Mouse (Mus musculus): ENCODE results near the gene Ehbp1l1. TPM values are rescaled to one million over a fixed set of nuclear protein-coding genes. Genes with fewer than 3 reads are reported as not detected.

The Ehbp1l1 gene
- polyA plus RNA-seq, 1 experiment from 2014 or later: 43.4 TPM

DNA sequence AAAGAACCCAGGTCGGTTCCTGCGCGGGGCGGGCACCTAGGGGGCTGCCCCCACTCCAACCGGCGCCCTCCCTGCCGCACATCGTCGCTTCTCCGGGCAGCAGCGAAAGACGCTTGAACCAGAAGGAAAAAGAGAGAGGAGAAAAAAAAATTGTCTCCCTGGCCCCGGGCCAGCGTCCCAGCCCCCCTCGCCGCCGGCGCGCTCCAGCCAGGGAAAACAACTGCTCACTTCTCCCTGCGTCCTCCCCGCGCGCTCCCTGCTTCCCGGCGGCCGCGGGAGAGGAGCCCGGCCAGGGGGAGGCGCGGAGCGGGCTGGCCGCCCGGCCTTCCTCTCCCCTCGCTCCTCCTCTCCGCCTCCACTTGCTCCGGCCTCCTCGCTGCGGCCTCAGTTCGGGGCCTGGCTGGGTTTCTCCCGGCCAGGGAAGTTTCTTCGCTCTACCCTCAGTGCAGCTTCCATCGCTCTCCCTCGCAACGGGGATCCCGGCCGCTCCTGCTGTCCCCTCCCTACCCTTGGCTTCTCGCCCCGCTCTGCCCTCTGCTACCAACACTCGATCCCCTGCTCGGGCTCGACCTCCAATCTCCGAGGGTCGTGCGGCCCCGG is 15.6 kb upstream of the Ehbp1l1 start:
- H3K36me3 ChIP-seq (ENCODE audit: control insufficient read depth, insufficient read depth, low read length): no peaks in the 10 kb centered on the region
- WGBS: under 1% methylated on average over 28 of the region's 55 CpGs
- peaks cover 43% of the 10 kb centered on the region for H3K4me1 ChIP-seq (ENCODE audit: control insufficient read depth, insufficient read depth, low read length)
- H3K27me3 ChIP-seq (replicated peaks; ENCODE audit: control insufficient read depth, insufficient read depth, low read length): peaks cover 14% of the 10 kb centered on the region
- DNase-seq (ENCODE audit: low spot score) (peak; percentile 92), ATAC-seq (ENCODE audit: low read depth) (peak; percentile 89)
- H3K9me3 ChIP-seq (ENCODE audit: control insufficient read depth, low read length): no peaks in the 10 kb centered on the region
- H3K4me2 ChIP-seq (ENCODE audit: low read depth, low read length): peak overlapping the region; percentile 91
- H3K4me3 ChIP-seq (ENCODE audit: low read depth, low read length): peak overlapping the region; percentile 66
- H3K27ac ChIP-seq (replicated peaks; ENCODE audit: low read depth, low read length): peak overlapping the region; percentile 96
- H3K9ac ChIP-seq (ENCODE audit: low read depth, low read length): peak overlapping the region; percentile 86

DNA sequence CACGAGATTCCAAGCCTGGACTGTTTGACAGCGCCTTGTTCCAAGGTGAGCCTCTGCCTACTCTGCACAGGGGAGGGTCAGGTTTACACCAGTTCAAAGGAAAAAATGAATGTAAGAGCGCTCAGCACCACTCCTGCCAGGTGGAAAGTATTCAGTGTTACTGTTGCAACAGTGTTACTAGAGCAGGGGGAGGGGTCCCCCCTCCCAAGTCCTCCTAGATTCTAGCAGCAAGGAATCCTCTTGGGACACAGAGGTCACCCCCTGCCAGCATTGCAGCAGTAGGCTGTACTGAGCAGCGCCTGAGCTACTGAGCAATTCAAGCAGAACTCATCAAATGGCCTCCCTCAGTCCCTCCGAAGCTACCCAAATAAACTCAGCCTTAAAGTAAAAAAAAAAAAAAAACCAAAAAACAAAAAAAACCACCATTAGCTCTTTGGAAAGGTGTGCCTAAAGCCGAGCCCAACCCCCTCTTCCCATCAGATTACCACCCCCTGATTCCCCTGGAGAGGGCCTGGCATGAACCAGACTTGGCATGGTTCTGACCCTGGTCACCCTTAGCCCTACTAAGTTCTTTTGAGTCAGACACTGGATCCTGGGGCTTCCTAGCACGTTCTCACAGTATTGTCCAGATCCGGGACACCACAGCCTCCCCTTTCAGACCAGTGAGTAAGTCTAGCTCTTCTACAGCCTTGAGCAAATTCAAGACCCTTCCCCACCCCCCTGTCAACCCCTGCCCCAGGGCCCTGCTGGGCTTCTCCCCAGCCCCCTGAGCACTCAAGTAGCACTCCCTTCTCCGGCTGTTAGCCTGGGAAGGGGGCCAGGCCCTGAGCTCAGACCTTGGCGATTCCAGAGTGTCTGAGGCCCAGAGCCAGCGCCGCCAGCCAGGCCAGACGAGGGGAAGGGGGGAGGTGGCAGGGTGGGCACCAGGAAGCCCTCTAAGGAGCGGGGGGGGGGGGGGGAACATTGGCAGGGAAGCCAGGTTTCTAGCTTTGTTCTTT is 14.5 kb upstream of the Ehbp1l1 start, which contains the start of gene Ltbp3:
Gene Ltbp3 (plus strand): TSS at position 585 of the 998 bp plus-strand sequence.
- WGBS: 14% methylated on average over 11 of the region's 14 CpGs
- Histone ChIP-seq H3K4me3 (ENCODE audit: low read depth, low read length) (peak within 1 kb of the TSS; percentile 66), H3K27ac (replicated peaks; ENCODE audit: low read depth, low read length) (peak within 1 kb of the TSS; percentile 96), H3K27me3 (replicated peaks; ENCODE audit: control insufficient read depth, insufficient read depth, low read length) (peaks cover 5% of the 10 kb centered on the region), H3K36me3 (ENCODE audit: control insufficient read depth, insufficient read depth, low read length) (no peaks in the 10 kb centered on the region), H3K4me1 (ENCODE audit: control insufficient read depth, insufficient read depth, low read length) (peaks cover 36% of the 10 kb centered on the region), H3K9ac (ENCODE audit: low read depth, low read length) (peak within 1 kb of the TSS; percentile 86), H3K9me3 (ENCODE audit: control insufficient read depth, low read length) (no peaks in the 10 kb centered on the region), H3K4me2 (ENCODE audit: low read depth, low read length) (peak within 1 kb of the TSS; percentile 91)
- DNase-seq (ENCODE audit: low spot score) (peak; percentile 86), ATAC-seq (ENCODE audit: low read depth) (peak; percentile 70)

GRCm38 (mm10) chr19:5739446-5739845 is 13.3 kb upstream of the Ehbp1l1 start:
- H3K27ac ChIP-seq (replicated peaks; ENCODE audit: low read depth, low read length): no peak overlapping the region
- no peak for DNase-seq (ENCODE audit: low spot score)

GRCm38 (mm10) chr19:5734325-5734724 is 8.2 kb upstream of the Ehbp1l1 start:
- 0 out of 2 replicates have a peak, but pooled peaks cover 7% of the 10 kb centered on the region for H3K4me1 ChIP-seq (ENCODE audit: control insufficient read depth, insufficient read depth, low read length)
- H3K27me3 ChIP-seq (replicated peaks; ENCODE audit: control insufficient read depth, insufficient read depth, low read length): no peaks in the 10 kb centered on the region
- DNase-seq (ENCODE audit: low spot score): no peak
- no peak overlapping the region for H3K4me3 ChIP-seq (ENCODE audit: low read depth, low read length)
- WGBS: 80% methylated on average over 9 of the region's 9 CpGs
- peaks cover 5% of the 10 kb centered on the region; the same call in 1 of the 2 replicates for H3K36me3 ChIP-seq (ENCODE audit: control insufficient read depth, insufficient read depth, low read length)
- ATAC-seq (ENCODE audit: low read depth): no peak
- H3K9ac ChIP-seq (ENCODE audit: low read depth, low read length): no peak overlapping the region
- no peak overlapping the region for H3K27ac ChIP-seq (replicated peaks; ENCODE audit: low read depth, low read length)
- H3K4me2 ChIP-seq (ENCODE audit: low read depth, low read length): no peak overlapping the region
- no peaks in the 10 kb centered on the region for H3K9me3 ChIP-seq (ENCODE audit: control insufficient read depth, low read length)

More at GRCm38 (mm10) chr19:5739446-5739845, 13.3 kb upstream of the Ehbp1l1 start:
- Histone ChIP-seq H3K9me3 (ENCODE audit: control insufficient read depth, low read length) (no peaks in the 10 kb centered on the region), H3K36me3 (ENCODE audit: control insufficient read depth, insufficient read depth, low read length) (no peaks in the 10 kb centered on the region), H3K9ac (ENCODE audit: low read depth, low read length) (no peak overlapping the region), H3K4me1 (ENCODE audit: control insufficient read depth, insufficient read depth, low read length) (peaks cover 31% of the 10 kb centered on the region), H3K4me2 (ENCODE audit: low read depth, low read length) (no peak overlapping the region), H3K27me3 (replicated peaks; ENCODE audit: control insufficient read depth, insufficient read depth, low read length) (no peaks in the 10 kb centered on the region), H3K4me3 (ENCODE audit: low read depth, low read length) (no peak overlapping the region)
- 40% methylated on average over 2 of the region's 2 CpGs for WGBS
- no peak for ATAC-seq (ENCODE audit: low read depth)

DNA sequence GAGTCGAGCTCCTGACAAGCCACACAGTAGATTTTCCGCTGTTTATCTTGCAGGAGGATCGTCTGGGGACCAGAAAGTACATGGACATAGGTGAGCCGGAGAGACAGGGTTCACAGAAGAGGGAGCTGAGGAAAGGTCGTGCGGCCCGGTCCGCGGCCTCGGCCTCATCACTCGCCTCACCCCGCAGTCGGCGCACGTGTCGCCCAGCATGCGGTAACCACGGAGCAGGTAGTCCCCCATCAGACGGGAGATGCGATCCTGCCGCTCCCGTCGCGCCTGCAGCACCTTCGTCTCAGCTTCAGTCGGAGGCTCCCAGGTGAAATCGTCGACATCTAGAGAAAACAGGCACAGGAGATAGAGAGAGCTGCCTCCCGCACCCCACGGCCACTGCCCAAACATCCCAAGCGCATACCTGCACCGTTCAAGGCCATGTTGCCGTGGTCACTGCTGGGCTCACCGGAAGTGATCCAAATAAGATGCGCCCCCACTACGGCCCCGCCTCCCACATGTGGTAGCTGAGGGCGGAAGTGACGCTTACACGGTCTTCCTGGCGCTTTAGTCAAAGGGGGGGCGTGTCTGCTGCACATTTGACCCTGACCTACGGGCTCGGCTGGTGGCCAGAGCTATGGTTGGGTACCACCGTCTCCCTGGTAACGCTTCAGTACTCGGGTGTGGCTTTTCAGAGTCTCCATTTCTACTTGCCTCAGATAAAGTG is 5.3 kb upstream of the Ehbp1l1 start:
- H3K4me1 ChIP-seq (ENCODE audit: control insufficient read depth, insufficient read depth, low read length): peaks cover 27% of the 10 kb centered on the region
- H3K4me3 ChIP-seq (ENCODE audit: low read depth, low read length): peak overlapping the region; percentile 98
- H3K9me3 ChIP-seq (ENCODE audit: control insufficient read depth, low read length): no peaks in the 10 kb centered on the region
- DNase-seq (ENCODE audit: low spot score) (peak; percentile 98), ATAC-seq (ENCODE audit: low read depth) (peak; percentile 84)
- no peak overlapping the region; the same call in 1 of the 2 replicates for H3K27ac ChIP-seq (replicated peaks; ENCODE audit: low read depth, low read length)
- H3K9ac ChIP-seq (ENCODE audit: low read depth, low read length): peak overlapping the region; percentile 73
- under 1% methylated on average over 40 of the region's 47 CpGs for WGBS
- H3K27me3 ChIP-seq (replicated peaks; ENCODE audit: control insufficient read depth, insufficient read depth, low read length): no peaks in the 10 kb centered on the region
- H3K4me2 ChIP-seq (ENCODE audit: low read depth, low read length): peak overlapping the region; percentile 93
- peaks cover 11% of the 10 kb centered on the region; the same call in 1 of the 2 replicates for H3K36me3 ChIP-seq (ENCODE audit: control insufficient read depth, insufficient read depth, low read length)

DNA sequence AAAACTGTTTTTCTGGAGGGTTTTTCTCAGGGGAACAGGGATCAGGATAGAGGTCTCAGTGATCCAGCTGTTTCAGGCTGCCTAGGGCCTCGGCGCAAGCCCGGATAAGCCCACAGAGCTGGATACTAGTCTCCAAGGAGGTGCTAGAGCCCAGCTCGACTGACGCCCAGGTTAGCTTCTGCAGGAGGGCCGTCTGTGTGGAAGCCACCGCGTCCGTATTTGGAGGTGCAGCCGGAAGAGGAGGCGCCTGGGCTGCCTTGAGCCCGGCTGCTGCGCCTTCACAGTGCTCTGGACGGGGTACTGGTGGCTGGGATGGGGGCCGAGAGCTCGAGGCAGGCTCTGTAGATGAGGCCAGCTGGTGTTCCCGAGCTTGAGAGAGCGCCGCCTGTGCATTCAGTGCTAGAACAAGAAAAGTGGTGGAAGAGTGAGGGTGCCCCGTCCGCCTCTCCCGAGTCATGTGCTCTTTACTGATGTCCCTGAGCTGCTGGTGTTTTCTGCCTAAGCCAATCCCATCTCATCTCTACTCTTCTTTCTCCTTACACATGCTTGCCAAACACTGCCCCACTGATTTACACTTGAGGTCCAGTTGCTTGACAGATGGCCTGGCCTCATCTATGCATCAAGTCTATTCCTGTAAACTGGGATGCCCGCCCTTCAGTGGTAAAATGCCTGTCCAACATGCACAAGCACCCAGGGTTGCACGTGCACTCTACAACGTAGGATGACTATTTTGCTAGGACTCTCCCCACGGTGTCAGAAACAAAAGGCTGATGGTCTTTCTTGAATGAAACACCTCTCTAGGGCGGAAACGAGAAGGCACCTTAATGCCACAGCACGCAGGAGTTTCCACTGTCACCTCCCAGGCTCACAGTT is 4.4 kb upstream of the Ehbp1l1 start:
- Histone ChIP-seq H3K27me3 (replicated peaks; ENCODE audit: control insufficient read depth, insufficient read depth, low read length) (no peaks in the 10 kb centered on the region), H3K27ac (replicated peaks; ENCODE audit: low read depth, low read length) (no peak overlapping the region), H3K36me3 (ENCODE audit: control insufficient read depth, insufficient read depth, low read length) (peaks cover 11% of the 10 kb centered on the region; the same call in 1 of the 2 replicates), H3K4me2 (ENCODE audit: low read depth, low read length) (peak overlapping the region; percentile 98), H3K4me1 (ENCODE audit: control insufficient read depth, insufficient read depth, low read length) (peaks cover 34% of the 10 kb centered on the region), H3K9me3 (ENCODE audit: control insufficient read depth, low read length) (no peaks in the 10 kb centered on the region), H3K9ac (ENCODE audit: low read depth, low read length) (peak overlapping the region; percentile 73), H3K4me3 (ENCODE audit: low read depth, low read length) (peak overlapping the region; percentile 98)
- DNase-seq (ENCODE audit: low spot score) (no peak), ATAC-seq (ENCODE audit: low read depth) (no peak)
- 72% methylated on average over 29 of the region's 29 CpGs for WGBS

- peak within 1 kb of the TSS; percentile 92 for H3K27ac ChIP-seq (replicated peaks; ENCODE audit: low read depth, low read length)
- peak within 1 kb of the TSS; percentile 98 for H3K4me3 ChIP-seq (ENCODE audit: low read depth, low read length)
- DNase-seq (ENCODE audit: low spot score) (peak; percentile 94), ATAC-seq (ENCODE audit: low read depth) (peak; percentile 84)
- H3K9ac ChIP-seq (ENCODE audit: low read depth, low read length): peak within 1 kb of the TSS; percentile 99
- peak within 1 kb of the TSS; percentile 98 for H3K4me2 ChIP-seq (ENCODE audit: low read depth, low read length)
- H3K9me3 ChIP-seq (ENCODE audit: control insufficient read depth, low read length): no peaks in the 10 kb centered on the region
- H3K27me3 ChIP-seq (replicated peaks; ENCODE audit: control insufficient read depth, insufficient read depth, low read length): no peaks in the 10 kb centered on the region
- 0% methylated on average over 31 of the region's 37 CpGs for WGBS
- H3K4me1 ChIP-seq (ENCODE audit: control insufficient read depth, insufficient read depth, low read length): peaks cover 38% of the 10 kb centered on the region
- peaks cover 17% of the 10 kb centered on the region; the same call in 1 of the 2 replicates for H3K36me3 ChIP-seq (ENCODE audit: control insufficient read depth, insufficient read depth, low read length)
These were observed 3.3 kb upstream of the Ehbp1l1 start, which contains the start of gene Fam89b for GRCm38 (mm10) chr19:5729444-5729815. TSS of gene Fam89b (minus strand) at chr19:5729653.
